Comparison of ENCODE assay signal across 22 mouse cellular contexts in the genomic region with DNA sequence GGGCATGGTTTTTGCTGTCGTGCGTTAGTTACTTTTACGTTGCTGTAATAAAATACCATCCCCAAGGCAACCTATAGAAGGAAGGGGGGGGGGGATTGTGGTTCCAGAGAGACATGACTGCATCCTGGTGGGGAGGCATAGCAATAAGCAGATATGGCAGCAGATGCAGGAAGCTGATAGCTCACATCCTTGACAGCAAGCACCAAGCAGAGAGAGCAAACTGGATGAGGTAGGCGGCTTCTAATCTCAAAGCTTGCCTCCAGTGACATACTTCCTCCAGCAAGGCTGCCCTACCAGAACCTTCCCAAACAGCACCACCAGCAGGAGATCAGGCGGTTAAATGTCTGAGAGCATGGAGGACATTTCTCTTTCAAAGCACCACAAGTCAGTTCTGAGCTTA. TPM values are rescaled to one million over a fixed set of nuclear protein-coding genes. Genes with fewer than 3 reads are reported as not detected.
DNase-seq lines count a peak whose midpoint lies in the region; ATAC-seq and TF ChIP-seq lines count a peak whose summit lies in the region.
"Had no signal": no experiment of that assay in that cellular context is flagged by ENCODE, and none has a peak within 500 bp of the region (broad histone marks: within the 10 kb centered on the region; RNA-seq: fewer than 3 reads in every experiment).

No protein-coding gene starts in this region.

- 46% methylated on average over 5 of the region's 5 CpGs for WGBS in liver, embryonic 14.5 days (ENCODE audit: insufficient replicate concordance)
- WGBS in midbrain, embryonic 13.5 days = 89% methylated on average over 5 of the region's 5 CpGs

- no peak overlapping the region for H3K4me3 ChIP-seq in liver, embryonic 14.5 days (ENCODE audit: insufficient read depth in 1 of 2, low read depth in 2 of 2, low read length in 2 of 2)
- H3K4me3 ChIP-seq in midbrain, embryonic 13.5 days (replicated peaks) = no peak overlapping the region
- H3K4me3 ChIP-seq: embryonic facial prominence, embryonic 12.5 days; heart, embryonic 12.5 days; intestine, embryonic 15.5 days; kidney, embryonic 15.5 days; limb, embryonic 13.5 days; lung, embryonic 15.5 days; midbrain, embryonic 15.5 days; myocyte; neural tube, embryonic 15.5 days had no signal

- TF ChIP-seq CTCF in liver, embryonic 14.5 days (IDR thresholded peaks at IDR 0.05; ENCODE audit: low read depth) = peak; percentile 16; the same call in 1 of the 2 replicates

- peaks cover 5 to 18% of the 10 kb centered on the region in 2 experiments for H3K4me1 ChIP-seq in liver, embryonic 14.5 days (replicated peaks; ENCODE audit: control insufficient read depth in 2 of 2, insufficient read depth in 2 of 2, low read length in 1 of 2)
- H3K4me1 ChIP-seq in midbrain, embryonic 13.5 days (replicated peaks) = peaks cover 18% of the 10 kb centered on the region

- 0 out of 2 replicates have a peak overlapping the region, but pooled peaks have one; percentile 6 for H3K4me2 ChIP-seq in liver, embryonic 14.5 days (ENCODE audit: low read depth)
- H3K4me2 ChIP-seq in midbrain, embryonic 13.5 days (replicated peaks) = no peak overlapping the region
- H3K4me2 ChIP-seq: embryonic facial prominence, embryonic 12.5 days; heart, embryonic 12.5 days; hindbrain, embryonic 14.5 days; intestine, embryonic 15.5 days; kidney, embryonic 15.5 days; limb, embryonic 13.5 days; lung, embryonic 15.5 days; midbrain, embryonic 15.5 days; neural tube, embryonic 15.5 days had no signal

- ATAC-seq in erythroblast, adult 5-6 weeks (replicated peaks; ENCODE audit: low FRiP score, poor library complexity, severe bottlenecking) = peak; percentile 26
- ATAC-seq in liver, embryonic 14.5 days (ENCODE audit: insufficient read depth) = peak; percentile 52
- no peak for ATAC-seq in midbrain, embryonic 13.5 days
- ATAC-seq: intestine, embryonic 15.5 days; midbrain, embryonic 15.5 days had no signal

- TF ChIP-seq EP300 in liver, embryonic 14.5 days (IDR thresholded peaks at IDR 0.05; ENCODE audit: low read depth) = peak; percentile 56

- no peak overlapping the region for H3K9ac ChIP-seq in liver, embryonic 14.5 days (replicated peaks)
- no peak overlapping the region for H3K9ac ChIP-seq in midbrain, embryonic 13.5 days (replicated peaks)
- H3K9ac ChIP-seq: embryonic facial prominence, embryonic 12.5 days; heart, embryonic 12.5 days; hindbrain, embryonic 14.5 days; intestine, embryonic 15.5 days; kidney, embryonic 15.5 days; limb, embryonic 13.5 days; lung, embryonic 15.5 days; midbrain, embryonic 15.5 days; neural tube, embryonic 15.5 days had no signal

- DNase-seq in 416B (ENCODE audit: low read depth) (peak; percentile 95), ES-CJ7 (ENCODE audit: low read depth, low spot score) (peak; percentile 19), MN1 (ENCODE audit: low spot score) (no peak)
- DNase-seq in liver, embryonic 14.5 days (ENCODE audit: low read depth in 3 of 3, low spot score in 3 of 3) = peak in 2 of 3 experiments; percentile 38 to 56
- no peak for DNase-seq in adrenal gland, adult 2 months
- DNase-seq in cerebellum, adult 8-10 months = no peak
- DNase-seq: adrenal gland, postnatal 14 days; cerebellum, adult 11-12 months; right cerebral cortex, postnatal 14 days had no signal

- H3K9me3 ChIP-seq in liver, embryonic 14.5 days (ENCODE audit: control insufficient read depth, low read length) = no peaks in the 10 kb centered on the region
- H3K9me3 ChIP-seq in midbrain, embryonic 13.5 days = no peaks in the 10 kb centered on the region
- H3K9me3 ChIP-seq: embryonic facial prominence, embryonic 12.5 days; heart, embryonic 12.5 days; intestine, embryonic 15.5 days; kidney, embryonic 15.5 days; limb, embryonic 13.5 days; lung, embryonic 15.5 days; midbrain, embryonic 15.5 days; neural tube, embryonic 15.5 days had no signal

- H3K27ac ChIP-seq in liver, embryonic 14.5 days = no peak overlapping the region
- no peak overlapping the region for H3K27ac ChIP-seq in midbrain, embryonic 13.5 days
- H3K27ac ChIP-seq: embryonic facial prominence, embryonic 12.5 days; hindbrain, embryonic 14.5 days; intestine, embryonic 15.5 days; limb, embryonic 13.5 days; lung, embryonic 15.5 days; macrophage; midbrain, embryonic 15.5 days; neural tube, embryonic 15.5 days had no signal

- peaks cover 12% of the 10 kb centered on the region for H3K27me3 ChIP-seq in liver, embryonic 14.5 days (ENCODE audit: control insufficient read depth, insufficient read depth, low read length)
- H3K27me3 ChIP-seq in midbrain, embryonic 13.5 days = no peaks in the 10 kb centered on the region
- H3K27me3 ChIP-seq: embryonic facial prominence, embryonic 12.5 days; heart, embryonic 12.5 days; intestine, embryonic 15.5 days; midbrain, embryonic 15.5 days; neural tube, embryonic 15.5 days had no signal

- no peaks in the 10 kb centered on the region for H3K36me3 ChIP-seq in liver, embryonic 14.5 days (replicated peaks; ENCODE audit: control insufficient read depth, insufficient read depth, low read depth)
- no peaks in the 10 kb centered on the region for H3K36me3 ChIP-seq in midbrain, embryonic 13.5 days
- H3K36me3 ChIP-seq: embryonic facial prominence, embryonic 12.5 days; heart, embryonic 12.5 days; intestine, embryonic 15.5 days; kidney, embryonic 15.5 days; limb, embryonic 13.5 days; lung, embryonic 15.5 days; midbrain, embryonic 15.5 days; neural tube, embryonic 15.5 days had no signal

RNA-seq across cellular contexts. Expression of a gene that starts 60.0 kb away (rescaled TPM):
- total RNA-seq in erythroblast, adult 5-6 weeks (2015; ENCODE audit: low replicate concordance) = 1.5 and 3.8 TPM in 2 replicates
- total RNA-seq in erythroblast, adult 5-6 weeks (2017; ENCODE audit: low replicate concordance) = 0.84 and 2.2 TPM in 2 replicates
- 6.4 and 6.5 TPM in 2 replicates for polyA plus RNA-seq in liver, embryonic 14.5 days (2012; rRNA removed)
- polyA plus RNA-seq in liver, embryonic 14.5 days (2014; fragmentation: Nextera tagmentation; extraction: Ambion mirVana) = 3.5 and 4.5 TPM in 2 replicates
- 7.3 and 8.1 TPM in 2 replicates for polyA plus RNA-seq in midbrain, embryonic 13.5 days (2015; fragmentation: Nextera tagmentation; extraction: Ambion mirVana)
- 1 to 10 TPM; 5.0 to 5.9 TPM for total RNA-seq in adrenal gland, adult 2 months (2021)
- polyA plus RNA-seq in adrenal gland, adult 2 months (2012; rRNA removed) = 3.9 and 6.2 TPM in 2 replicates

Comparison
In these comparisons a context has a peak if more than half of its experiments do, and no peak if none do; other contexts are left out.
1. DNase-seq: peak in 416B (single experiment), ES-CJ7 (single experiment) and liver, embryonic 14.5 days (2 of 3); none in adrenal gland, adult 2 months (single experiment), MN1 (single experiment) and cerebellum, adult 8-10 months (single experiment).